Mouse (Mus musculus) frontal cortex, postnatal 25 days (tissue): Measurements from ENCODE around the gene Ssbp2.
A peak's percentile ranks its signal among the peaks of the same experiment; 100 is the strongest.

ENCODE experiments used
- DNase-seq, 2 experiments: peaks; one replicate each; pipeline ENCODE4 v3.0.0; 2022; ENCODE audit warnings: low spot score in 2 of 2

Gene Ssbp2

DNA sequence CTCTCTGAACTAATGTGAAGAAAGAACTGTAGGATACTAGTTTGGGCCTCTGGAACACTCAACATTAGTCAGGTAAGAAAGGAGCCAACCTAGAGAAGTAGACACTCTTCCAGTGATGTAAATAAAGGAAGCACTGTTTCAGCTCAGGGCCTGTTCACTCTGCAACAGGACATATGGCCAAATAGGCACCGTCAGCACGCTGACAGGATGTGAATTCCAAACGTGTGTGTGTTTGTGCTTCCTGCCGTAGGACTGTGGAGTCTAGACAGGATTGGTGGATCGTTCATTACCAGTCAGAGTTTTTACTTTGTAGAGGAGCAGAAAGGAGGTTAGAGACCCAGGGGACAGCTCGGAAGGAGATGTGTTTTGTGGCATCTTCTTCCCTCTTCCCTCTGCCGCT is 174.0 kb downstream of the Ssbp2 start:
- no peak for DNase-seq

DNA sequence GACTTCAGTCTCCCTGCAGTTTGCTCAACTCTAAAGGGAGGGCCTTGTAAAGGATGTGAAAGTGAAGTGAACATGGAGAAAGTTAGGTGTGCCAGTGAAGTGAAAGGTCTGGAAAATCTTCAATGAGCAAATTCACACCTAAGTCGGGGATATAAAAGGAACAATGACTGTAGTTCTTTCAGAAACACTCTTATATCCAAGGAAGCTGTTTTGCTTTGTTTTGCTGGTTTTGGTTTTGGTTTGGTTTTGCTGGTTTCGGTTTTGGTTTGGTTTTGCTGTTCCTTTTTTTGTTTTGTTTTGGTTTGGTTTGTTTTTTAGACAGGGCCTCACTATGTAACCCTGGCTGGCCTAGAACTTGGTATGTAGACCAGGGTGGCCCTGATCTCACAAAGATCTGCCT is 175.9 kb downstream of the Ssbp2 start:
- no peak for DNase-seq

GRCm38 (mm10) chr13:91636814-91637213 is 176.7 kb downstream of the Ssbp2 start:
- DNase-seq = peak; percentile 70 to 73

GRCm38 (mm10) chr13:91638836-91639235 is 178.8 kb downstream of the Ssbp2 start:
- no peak for DNase-seq

- DNase-seq = no peak
These were observed 180.1 kb downstream of the Ssbp2 start for GRCm38 (mm10) chr13:91640219-91640618.

DNA sequence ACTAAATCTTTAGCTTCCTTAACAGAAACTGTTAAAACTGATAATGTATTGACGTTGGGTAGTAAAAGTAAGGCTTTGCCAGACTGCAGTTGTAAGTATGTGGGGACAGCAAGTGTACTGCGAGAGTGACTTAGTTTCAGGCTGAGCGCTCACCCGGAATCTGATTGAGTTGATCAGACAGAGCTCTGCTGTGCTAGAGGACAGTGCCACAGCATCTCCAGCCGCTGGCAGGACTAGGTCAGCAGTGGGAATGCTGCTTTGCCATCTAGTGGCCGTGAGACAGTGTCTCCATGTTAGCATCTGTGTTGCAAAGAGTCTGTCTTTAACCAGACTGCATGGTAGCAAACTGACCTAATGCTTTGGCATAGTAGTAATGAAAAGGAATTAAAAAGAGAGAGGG is 188.2 kb downstream of the Ssbp2 start:
- no peak for DNase-seq

- DNase-seq = no peak
These were observed 189.8 kb downstream of the Ssbp2 start for GRCm38 (mm10) chr13:91649926-91650325.

DNA sequence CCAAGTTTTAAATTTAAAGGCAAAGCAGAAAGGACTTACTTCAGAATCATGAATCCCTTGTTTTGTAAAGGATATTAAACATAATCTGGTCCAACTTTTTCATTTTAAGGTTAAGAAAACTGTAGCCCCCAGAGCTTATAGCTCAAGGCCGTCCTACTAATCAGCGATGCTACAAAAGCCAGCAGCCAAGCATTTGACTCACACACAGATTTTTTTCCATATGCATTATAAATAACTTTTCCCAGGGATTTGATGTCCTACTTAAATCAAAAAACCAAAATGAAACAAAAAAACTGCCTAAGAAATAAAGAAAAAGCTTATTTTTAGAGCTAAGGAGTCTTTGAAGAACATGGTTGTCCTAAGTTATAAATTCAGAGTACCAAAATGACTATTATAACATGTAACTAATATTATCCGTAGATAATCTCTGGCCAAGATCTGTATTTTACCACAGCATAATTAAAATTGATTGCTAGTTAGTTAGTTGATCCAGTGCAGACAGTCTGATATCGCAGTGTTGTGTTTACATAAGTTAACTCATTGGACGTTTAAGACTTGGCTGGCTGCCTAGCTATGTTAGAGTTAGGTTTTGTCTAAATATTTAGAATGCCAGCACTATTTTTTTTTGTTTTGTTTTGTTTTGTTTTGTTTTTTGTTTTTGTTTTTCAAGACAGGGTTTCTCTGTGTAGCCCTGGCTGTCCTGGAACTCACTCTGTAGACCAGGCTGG is 201.1 kb downstream of the Ssbp2 start:
- DNase-seq = no peak

DNA sequence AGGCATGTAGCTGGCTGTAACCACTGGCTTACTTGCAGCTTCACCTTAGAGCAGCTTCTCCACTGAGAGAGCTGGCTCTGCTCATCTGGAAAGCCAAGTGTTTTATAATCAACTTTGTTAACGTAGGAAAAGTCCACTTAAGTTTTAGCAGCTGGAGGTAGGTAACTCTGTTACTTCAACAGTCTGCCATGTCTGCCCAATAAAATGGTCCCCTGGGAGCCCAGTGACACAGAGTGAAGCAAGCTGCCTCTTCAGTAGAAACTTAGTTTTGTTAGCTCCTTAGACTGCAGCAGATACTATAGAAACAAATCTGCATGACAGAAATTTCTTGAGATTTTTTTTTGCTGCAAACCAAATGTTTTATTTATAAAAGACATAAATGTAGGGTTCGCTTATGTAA is 202.7 kb downstream of the Ssbp2 start:
- DNase-seq = no peak

DNA sequence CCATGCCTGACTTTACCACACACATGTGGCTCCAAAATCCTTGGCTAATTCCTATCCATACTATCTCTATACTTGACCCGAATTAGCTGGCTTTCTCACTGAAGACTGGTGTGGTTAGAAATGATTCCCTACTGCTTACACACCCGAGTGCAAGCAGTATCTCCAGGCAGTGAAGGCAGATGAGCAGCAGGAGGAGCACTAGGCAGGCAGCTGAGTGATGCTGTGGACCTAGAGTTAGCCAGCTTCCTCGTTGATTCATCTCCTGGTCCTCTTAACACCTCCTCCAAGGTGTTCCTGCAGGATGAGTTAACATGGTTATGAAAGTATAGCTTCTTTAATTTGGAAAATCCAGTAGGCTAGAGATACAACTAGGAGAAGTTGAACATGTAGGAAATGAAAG is 213.2 kb downstream of the Ssbp2 start:
- DNase-seq = no peak

GRCm38 (mm10) chr13:91680764-91681437 is 220.8 kb downstream of the Ssbp2 start:
- no peak for DNase-seq

DNA sequence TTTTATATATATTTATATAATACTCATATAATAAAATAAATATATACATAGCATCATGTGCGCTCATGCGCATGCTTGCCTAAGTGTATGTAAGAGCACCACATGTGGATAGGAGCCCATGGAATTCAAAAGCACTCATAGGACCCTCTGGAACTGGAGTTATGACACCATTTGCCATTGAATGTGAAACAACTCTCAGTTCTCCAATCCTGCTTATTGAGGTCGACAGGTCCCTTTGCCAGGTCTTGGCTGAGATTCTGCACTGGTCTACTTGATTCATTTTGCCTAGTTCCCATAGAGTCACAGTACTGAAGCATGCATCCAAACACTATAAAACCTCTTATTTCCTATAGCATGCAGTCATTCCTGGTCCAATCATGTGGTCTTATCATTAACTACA is 221.4 kb downstream of the Ssbp2 start:
- no peak for DNase-seq

DNA sequence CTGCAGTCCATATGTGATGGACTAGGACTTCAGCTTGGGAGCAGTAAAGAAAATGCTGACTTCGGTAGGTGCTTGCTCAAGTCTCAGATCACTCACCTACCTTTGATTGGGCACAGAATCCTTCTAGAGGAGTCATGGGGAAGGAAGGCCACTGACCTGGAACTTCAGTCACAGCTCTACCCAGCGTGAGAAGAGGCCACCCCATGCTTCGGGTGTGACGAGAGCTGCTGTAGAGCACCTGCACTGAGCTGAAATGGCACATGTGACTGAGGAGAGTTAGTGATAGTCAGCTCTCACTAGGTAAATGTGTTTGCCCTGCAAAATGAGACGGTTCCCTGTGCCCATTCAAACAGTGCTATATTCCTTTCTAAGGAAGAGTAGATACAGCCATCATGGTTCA is 230.0 kb downstream of the Ssbp2 start:
- no peak for DNase-seq

GRCm38 (mm10) chr13:91693615-91694014 is 233.5 kb downstream of the Ssbp2 start:
- DNase-seq = no peak

DNA sequence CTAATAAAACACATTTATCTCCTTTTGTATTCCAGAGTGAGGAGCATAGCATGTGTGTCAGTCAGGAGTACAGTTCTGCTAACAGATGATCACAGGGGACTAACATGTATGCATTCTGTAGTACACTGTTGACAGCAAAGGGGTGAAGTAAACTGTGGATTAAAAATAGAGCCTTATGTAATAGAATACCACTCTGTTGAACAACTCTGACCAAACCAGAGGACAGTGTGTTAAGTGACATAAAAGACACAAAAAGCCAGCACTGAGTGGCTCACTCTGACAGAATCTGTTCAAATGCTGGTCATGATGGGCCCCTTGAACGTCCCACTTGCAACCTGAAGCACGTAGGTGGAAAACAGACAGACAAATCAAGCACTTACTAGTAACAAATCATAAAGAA is 235.3 kb downstream of the Ssbp2 start:
- no peak for DNase-seq

DNA sequence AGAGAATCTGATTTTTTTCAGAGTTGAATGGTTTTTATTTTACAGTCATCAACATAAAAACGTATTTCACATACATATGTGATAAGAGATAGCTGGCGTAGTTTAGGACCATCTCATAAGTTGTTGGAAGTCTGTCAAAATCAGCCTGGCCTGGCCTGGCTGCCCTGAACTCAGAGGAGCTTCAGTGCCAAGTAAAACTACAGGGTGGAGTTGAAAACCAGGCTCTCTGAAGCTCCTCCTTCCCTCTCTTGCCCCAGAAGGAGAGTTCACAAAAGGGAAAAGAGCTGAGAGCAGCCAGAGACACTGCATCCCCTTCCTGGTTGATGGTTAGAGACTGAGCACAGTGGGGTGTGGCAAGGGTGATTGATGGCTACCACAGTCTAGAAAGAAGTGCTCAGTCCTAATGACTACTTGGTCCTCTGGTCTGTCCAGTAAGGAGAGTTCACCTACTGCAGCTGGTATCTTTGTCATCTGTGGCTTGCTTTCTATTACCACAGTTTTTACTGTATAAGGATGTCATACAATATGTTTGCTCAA is 236.1 kb downstream of the Ssbp2 start:
- DNase-seq = no peak

- no peak for DNase-seq
These were observed 236.9 kb downstream of the Ssbp2 start for GRCm38 (mm10) chr13:91697011-91697410.

DNA sequence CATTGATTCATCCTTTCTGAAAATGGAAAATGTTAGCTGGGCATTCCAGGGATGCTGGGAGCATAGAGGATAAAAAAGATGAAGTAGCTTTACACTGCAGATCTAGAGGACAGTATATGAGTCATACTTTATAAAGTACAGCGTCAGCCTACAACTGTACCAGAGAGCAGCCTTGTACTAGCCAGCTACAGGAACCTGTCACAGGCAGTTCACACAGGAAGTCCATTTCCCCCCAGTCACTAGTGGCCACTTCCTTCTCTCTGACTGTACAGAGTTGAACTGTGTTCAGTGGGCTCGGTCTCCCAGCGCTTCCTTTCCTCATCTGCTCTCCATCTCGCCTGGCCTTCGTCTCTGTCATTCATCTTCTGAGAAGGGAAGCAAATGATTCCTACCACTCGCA is 242.3 kb downstream of the Ssbp2 start:
- no peak for DNase-seq

- DNase-seq = no peak
These were observed 259.4 kb downstream of the Ssbp2 start for GRCm38 (mm10) chr13:91719487-91719886.

- DNase-seq = no peak
These were observed 263.1 kb downstream of the Ssbp2 start for GRCm38 (mm10) chr13:91723108-91723735.

DNA sequence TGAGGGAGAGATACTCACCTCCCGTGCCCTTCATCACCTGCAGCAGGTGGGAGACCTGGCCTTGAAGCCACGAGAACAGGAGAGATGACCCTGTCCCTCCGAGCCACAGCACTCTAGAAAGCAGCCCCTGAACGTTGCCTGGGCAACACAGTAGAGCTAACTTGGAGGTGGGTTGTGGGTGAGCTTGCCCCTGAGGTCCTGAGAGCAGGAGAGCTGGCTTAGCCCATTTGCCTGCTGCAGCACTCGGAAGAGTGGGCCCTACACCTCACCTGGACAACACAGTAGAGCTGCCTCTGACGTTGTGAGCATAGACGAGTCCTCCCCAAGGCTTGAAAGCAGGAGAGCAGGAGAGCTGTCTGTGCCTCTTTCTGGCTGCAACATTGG is 263.6 kb downstream of the Ssbp2 start:
- no peak for DNase-seq

- DNase-seq = no peak
These were observed 264.1 kb downstream of the Ssbp2 start for GRCm38 (mm10) chr13:91724211-91724610.

GRCm38 (mm10) chr13:91725130-91725529 is 265.0 kb downstream of the Ssbp2 start:
- DNase-seq = no peak
